Mouse (Mus musculus): ENCODE results near the gene Inpp4a. TPM values are rescaled to one million over a fixed set of nuclear protein-coding genes. Genes with fewer than 3 reads are reported as not detected.
A peak's percentile ranks its signal among the peaks of the same experiment; 100 is the strongest.

The Inpp4a gene
- 21.6 and 24.7 TPM in 2 replicates for polyA plus RNA-seq (2012; rRNA removed)

DNA sequence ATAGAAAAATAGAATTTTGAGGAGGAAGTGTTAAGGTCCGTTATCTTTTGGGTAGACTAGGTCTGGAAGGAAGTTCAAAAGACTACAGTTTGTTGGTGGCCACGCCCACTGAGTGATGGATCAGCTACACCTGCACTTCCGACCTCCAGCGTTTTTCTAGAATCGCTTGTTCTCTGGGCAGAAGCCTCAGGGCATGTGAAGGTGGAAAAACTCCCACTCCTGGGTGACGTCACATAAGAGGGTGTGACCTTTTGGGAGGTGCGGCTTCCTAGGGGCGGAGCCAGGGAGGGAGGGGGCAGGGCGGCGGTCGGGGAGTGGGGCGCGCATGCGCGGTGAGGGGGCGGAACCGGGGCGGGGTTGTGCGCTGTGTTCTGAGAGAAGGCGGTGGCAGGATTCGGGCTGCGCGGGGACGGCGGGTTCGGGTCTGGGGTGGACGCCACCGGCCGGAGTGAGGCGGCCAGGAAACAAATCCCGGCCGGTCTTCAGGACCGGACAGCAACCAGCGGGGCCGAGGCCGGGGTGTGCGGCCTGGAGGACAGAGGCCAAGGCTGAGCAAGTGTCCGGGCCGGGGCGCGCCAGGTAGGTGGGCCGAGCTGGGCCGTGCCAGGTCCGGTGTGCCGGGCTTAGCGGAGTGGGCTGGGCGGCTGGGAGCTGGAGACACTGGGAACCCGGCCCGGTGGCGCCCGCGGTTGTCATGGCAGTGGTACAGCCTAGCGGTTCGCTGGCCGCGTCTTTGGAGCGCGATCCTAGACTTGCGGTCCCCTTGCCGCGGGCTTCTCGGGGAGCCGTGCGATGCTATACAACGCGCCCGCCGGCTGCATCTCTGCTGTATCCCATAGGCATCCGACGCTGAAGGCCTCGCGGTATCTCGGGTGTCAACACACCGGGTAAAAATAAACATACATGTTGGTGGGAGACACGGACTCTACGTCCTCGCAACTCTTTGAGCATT, at the start of gene Inpp4a:
Gene Inpp4a (plus strand): TSS at position 326 of the 952 bp plus-strand sequence.
- Histone ChIP-seq H3K4me3 (replicated peaks; ENCODE audit: extremely low read depth, low read depth, low read length) (peak within 1 kb of the TSS; percentile 83), H3K4me1 (ENCODE audit: control insufficient read depth, insufficient read depth, low read length) (peaks cover 3% of the 10 kb centered on the region; the same call in 1 of the 2 replicates)
- peak; percentile 73; the same call in 1 of the 2 replicates for TF ChIP-seq POLR2A (IDR thresholded peaks at IDR 0.05; ENCODE audit: borderline replicate concordance, extremely low read depth, low read depth, low read length)
- TF ChIP-seq CTCF (IDR thresholded peaks at IDR 0.05; ENCODE audit: insufficient read depth, low read length), result no peak
- under 1% methylated on average over 77 of the region's 77 CpGs for WGBS
- peak; percentile 92 for DNase-seq

- peak; percentile 73 for DNase-seq
- Histone ChIP-seq H3K4me3 (replicated peaks; ENCODE audit: extremely low read depth, low read depth, low read length) (no peak overlapping the region), H3K4me1 (ENCODE audit: control insufficient read depth, insufficient read depth, low read length) (no peaks in the 10 kb centered on the region)
- 40% methylated on average over 5 of the region's 5 CpGs for WGBS
- TF ChIP-seq POLR2A (IDR thresholded peaks at IDR 0.05; ENCODE audit: borderline replicate concordance, extremely low read depth, low read depth, low read length), result no peak
- TF ChIP-seq CTCF (IDR thresholded peaks at IDR 0.05; ENCODE audit: insufficient read depth, low read length), result peak; percentile 81
These were observed 48.9 kb upstream of the Inpp4a start for GRCm38 (mm10) chr1:37250643-37251310.

DNA sequence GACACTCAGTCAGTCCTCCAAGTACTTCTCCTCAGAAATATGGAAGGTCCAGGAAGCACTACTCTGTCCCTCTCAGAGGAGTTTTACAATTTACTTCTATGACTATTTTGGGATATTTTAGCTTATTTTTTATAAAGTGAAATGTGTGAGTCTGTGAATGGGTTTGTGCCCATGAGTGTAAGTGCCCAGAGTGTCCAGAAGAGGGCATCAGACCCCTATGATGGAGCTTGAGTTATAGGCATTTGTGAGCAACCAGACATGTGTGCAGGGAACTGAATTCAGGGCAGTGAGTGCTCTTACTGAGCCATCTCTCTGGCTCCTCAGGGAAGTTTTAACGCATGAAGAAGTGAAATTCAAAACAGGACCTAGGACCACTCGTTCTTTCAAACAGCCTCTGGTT, 41.2 kb upstream of the Inpp4a start:
- Histone ChIP-seq H3K4me1 (ENCODE audit: control insufficient read depth, insufficient read depth, low read length) (no peaks in the 10 kb centered on the region), H3K4me3 (replicated peaks; ENCODE audit: extremely low read depth, low read depth, low read length) (no peak overlapping the region)
- no peak for TF ChIP-seq POLR2A (IDR thresholded peaks at IDR 0.05; ENCODE audit: borderline replicate concordance, extremely low read depth, low read depth, low read length)
- TF ChIP-seq CTCF (IDR thresholded peaks at IDR 0.05; ENCODE audit: insufficient read depth, low read length), result no peak
- no peak for DNase-seq
- WGBS, result 83% methylated on average over 2 of the region's 2 CpGs

- Histone ChIP-seq H3K4me3 (replicated peaks; ENCODE audit: extremely low read depth, low read depth, low read length) (no peak overlapping the region), H3K4me1 (ENCODE audit: control insufficient read depth, insufficient read depth, low read length) (no peaks in the 10 kb centered on the region)
- peak; percentile 60 for TF ChIP-seq CTCF (IDR thresholded peaks at IDR 0.05; ENCODE audit: insufficient read depth, low read length)
- TF ChIP-seq POLR2A (IDR thresholded peaks at IDR 0.05; ENCODE audit: borderline replicate concordance, extremely low read depth, low read depth, low read length), result no peak
- DNase-seq, result peak; percentile 56
- WGBS, result 5% methylated on average over 7 of the region's 7 CpGs
These were observed 27.2 kb upstream of the Inpp4a start for GRCm38 (mm10) chr1:37272464-37272863.

DNA sequence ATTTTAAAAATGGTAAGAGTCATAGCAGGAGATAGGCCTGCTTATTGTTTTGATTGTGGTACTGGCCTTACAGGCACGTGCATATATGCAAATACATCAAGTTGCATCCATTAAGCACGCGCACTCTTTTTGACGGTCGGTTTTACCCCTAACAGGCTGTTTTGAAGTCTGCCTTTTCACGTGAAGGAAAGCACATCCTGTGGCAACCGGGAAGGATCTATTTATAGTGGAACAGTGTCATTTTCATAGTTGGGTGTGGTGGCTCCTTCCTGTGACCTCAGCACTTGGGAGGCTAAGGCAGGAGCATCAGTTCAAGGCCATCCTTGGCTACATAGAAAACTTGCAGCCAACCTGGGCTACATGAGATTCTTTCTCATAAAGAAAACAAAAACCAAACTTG, 13.1 kb upstream of the Inpp4a start:
- Histone ChIP-seq H3K4me3 (replicated peaks; ENCODE audit: extremely low read depth, low read depth, low read length) (no peak overlapping the region), H3K4me1 (ENCODE audit: control insufficient read depth, insufficient read depth, low read length) (no peaks in the 10 kb centered on the region)
- no peak for DNase-seq
- TF ChIP-seq CTCF (IDR thresholded peaks at IDR 0.05; ENCODE audit: insufficient read depth, low read length) (no peak), POLR2A (IDR thresholded peaks at IDR 0.05; ENCODE audit: borderline replicate concordance, extremely low read depth, low read depth, low read length) (no peak)
- WGBS, result 59% methylated on average over 7 of the region's 7 CpGs

DNA sequence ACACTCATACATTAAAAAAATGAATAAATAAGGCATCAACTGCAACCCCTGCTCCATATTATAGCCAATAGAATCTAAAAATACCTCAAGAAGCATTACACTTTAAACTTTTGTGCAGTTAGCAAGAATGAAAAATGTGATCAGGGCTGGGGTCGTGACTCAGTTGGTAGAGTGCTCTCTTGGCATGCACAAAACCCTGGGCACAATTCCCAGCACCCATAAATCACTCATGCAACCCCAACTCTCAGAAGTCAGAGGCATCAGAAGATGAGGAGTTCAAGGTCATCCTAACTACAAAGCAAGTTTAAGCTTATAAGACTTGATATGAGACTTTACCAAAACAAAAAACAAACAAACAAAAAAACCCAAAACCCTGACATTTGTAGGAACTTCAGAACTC, 11.9 kb upstream of the Inpp4a start:
- TF ChIP-seq POLR2A (IDR thresholded peaks at IDR 0.05; ENCODE audit: borderline replicate concordance, extremely low read depth, low read depth, low read length), result no peak
- no peak for TF ChIP-seq CTCF (IDR thresholded peaks at IDR 0.05; ENCODE audit: insufficient read depth, low read length)
- WGBS, result 61% methylated on average over 1 of the region's 1 CpGs
- no peak for DNase-seq
- Histone ChIP-seq H3K4me3 (replicated peaks; ENCODE audit: extremely low read depth, low read depth, low read length) (no peak overlapping the region), H3K4me1 (ENCODE audit: control insufficient read depth, insufficient read depth, low read length) (no peaks in the 10 kb centered on the region)

- Histone ChIP-seq H3K4me3 (replicated peaks; ENCODE audit: extremely low read depth, low read depth, low read length) (no peak overlapping the region), H3K4me1 (ENCODE audit: control insufficient read depth, insufficient read depth, low read length) (no peaks in the 10 kb centered on the region)
- WGBS, result 67% methylated on average over 11 of the region's 11 CpGs
- TF ChIP-seq CTCF (IDR thresholded peaks at IDR 0.05; ENCODE audit: insufficient read depth, low read length), result no peak
- no peak for TF ChIP-seq POLR2A (IDR thresholded peaks at IDR 0.05; ENCODE audit: borderline replicate concordance, extremely low read depth, low read depth, low read length)
- no peak for DNase-seq
These were observed 11.3 kb upstream of the Inpp4a start for GRCm38 (mm10) chr1:37288181-37288935.

- TF ChIP-seq CTCF (IDR thresholded peaks at IDR 0.05; ENCODE audit: insufficient read depth, low read length) (no peak), POLR2A (IDR thresholded peaks at IDR 0.05; ENCODE audit: borderline replicate concordance, extremely low read depth, low read depth, low read length) (no peak)
- no peak for DNase-seq
- 75% methylated on average over 7 of the region's 7 CpGs for WGBS
- no peaks in the 10 kb centered on the region for H3K4me1 ChIP-seq (ENCODE audit: control insufficient read depth, insufficient read depth, low read length)
- H3K4me3 ChIP-seq (replicated peaks; ENCODE audit: extremely low read depth, low read depth, low read length), result no peak overlapping the region
These were observed 10.7 kb upstream of the Inpp4a start for GRCm38 (mm10) chr1:37288941-37289340.

DNA sequence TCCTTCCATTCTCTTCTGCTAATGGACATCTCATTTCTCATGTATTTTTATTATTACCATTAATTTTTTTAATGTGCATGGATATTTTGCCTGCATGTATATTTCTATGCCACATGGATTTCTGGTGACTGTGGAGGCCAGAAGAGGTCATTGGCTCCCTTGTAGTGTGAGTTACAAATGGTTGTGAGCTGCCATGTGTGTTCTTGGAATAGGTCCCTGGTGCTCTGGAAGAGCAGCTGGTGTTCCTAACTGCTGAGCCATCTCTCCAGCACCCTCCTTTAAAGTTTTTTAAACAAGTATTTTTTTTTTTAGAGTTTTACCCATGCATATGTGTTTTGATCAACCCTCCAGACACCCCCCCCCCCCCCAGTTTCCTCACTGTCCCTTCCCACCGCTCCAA, 3.3 kb upstream of the Inpp4a start:
- DNase-seq, result no peak
- WGBS, result 68% methylated on average over 1 of the region's 1 CpGs

More for the DNA sequence above, 3.3 kb upstream of the Inpp4a start:
- H3K4me1 ChIP-seq (ENCODE audit: control insufficient read depth, insufficient read depth, low read length), result peaks cover 3% of the 10 kb centered on the region; the same call in 1 of the 2 replicates
- no peak for TF ChIP-seq CTCF (IDR thresholded peaks at IDR 0.05; ENCODE audit: insufficient read depth, low read length)
- TF ChIP-seq POLR2A (IDR thresholded peaks at IDR 0.05; ENCODE audit: borderline replicate concordance, extremely low read depth, low read depth, low read length), result no peak
- H3K4me3 ChIP-seq (replicated peaks; ENCODE audit: extremely low read depth, low read depth, low read length), result no peak overlapping the region

Data from lung, adult 2 months (tissue).